ENCODE assay signal across 33 mouse cellular contexts in the genomic region with DNA sequence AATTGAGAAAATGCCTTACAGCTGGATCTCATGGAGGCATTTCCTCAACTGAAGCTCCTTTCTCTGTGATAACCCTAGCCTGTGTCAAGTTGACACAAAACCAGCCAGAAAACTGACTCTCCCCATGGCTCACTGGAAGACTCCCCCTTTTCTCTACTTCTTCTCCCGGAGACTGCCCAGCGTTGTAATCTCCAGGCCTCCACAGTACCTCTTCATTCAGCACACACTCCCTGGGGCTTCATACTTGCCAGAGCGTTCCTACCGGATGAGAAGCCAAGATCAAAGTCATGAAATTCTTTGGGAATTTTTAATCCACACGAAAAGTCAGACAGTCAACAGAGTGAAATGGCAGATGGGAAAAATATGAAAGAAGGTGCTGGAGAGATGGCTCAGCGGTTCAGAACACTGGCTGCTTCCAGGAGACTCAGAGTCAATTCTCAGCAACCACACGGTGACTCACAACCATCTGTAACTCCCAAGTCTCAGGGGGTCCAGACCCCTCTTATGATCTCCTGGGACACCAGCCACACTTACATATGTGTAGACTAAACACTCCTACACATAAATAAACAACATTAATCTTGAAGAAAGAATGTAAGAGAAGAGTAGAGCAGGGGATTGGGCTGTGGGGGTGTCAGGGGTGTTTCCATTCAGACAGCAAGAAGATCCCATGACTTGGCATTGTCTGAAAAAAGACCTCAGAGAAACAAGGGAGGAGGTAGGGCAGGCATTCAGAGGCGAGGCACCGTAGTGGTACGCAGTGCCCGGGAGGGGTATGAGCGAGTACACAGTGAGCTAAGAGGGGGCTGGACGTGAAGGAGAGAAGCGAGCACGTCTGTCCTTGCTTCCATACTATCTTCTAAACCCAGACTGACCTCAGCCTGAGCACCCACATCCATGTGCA. TPM values are rescaled to one million over a fixed set of nuclear protein-coding genes. Genes with fewer than 3 reads are reported as not detected.
A peak's percentile ranks its signal among the peaks of the same experiment; 100 is the strongest.
DNase-seq lines count a peak whose midpoint lies in the region; ATAC-seq and TF ChIP-seq lines count a peak whose summit lies in the region.
"Had no signal": no experiment of that assay in that cellular context is flagged by ENCODE, and none has a peak within 500 bp of the region (broad histone marks: within the 10 kb centered on the region; RNA-seq: fewer than 3 reads in every experiment).

No protein-coding gene starts in this region.

- no peak overlapping the region for H3K4me2 ChIP-seq in intestine, embryonic 15.5 days (replicated peaks)
- no peak overlapping the region for H3K4me2 ChIP-seq in intestine, postnatal 0 days (replicated peaks; ENCODE audit: low read depth)
- no peak overlapping the region for H3K4me2 ChIP-seq in lung, postnatal 0 days (replicated peaks; ENCODE audit: low read depth, low read length)
- H3K4me2 ChIP-seq: embryonic facial prominence, embryonic 15.5 days; forebrain, embryonic 12.5 days; heart, embryonic 11.5 days; hindbrain, embryonic 12.5 days; liver, embryonic 12.5 days; midbrain, embryonic 11.5 days; neural tube, embryonic 12.5 days had no signal

- H3K9ac ChIP-seq in intestine, embryonic 15.5 days = no peak overlapping the region
- H3K9ac ChIP-seq in intestine, postnatal 0 days (ENCODE audit: low read depth, low read length) = no peak overlapping the region
- no peak overlapping the region for H3K9ac ChIP-seq in lung, postnatal 0 days (replicated peaks; ENCODE audit: low read depth)
- H3K9ac ChIP-seq: embryonic facial prominence, embryonic 15.5 days; forebrain, embryonic 12.5 days; forebrain, postnatal 0 days; hindbrain, embryonic 12.5 days; liver, embryonic 12.5 days; liver, postnatal 0 days; neural tube, embryonic 12.5 days had no signal

- TF ChIP-seq CTCF in intestine, postnatal 0 days (IDR thresholded peaks at IDR 0.05; ENCODE audit: low read depth) = no peak
- no peak for TF ChIP-seq CTCF in lung, postnatal 0 days (IDR thresholded peaks at IDR 0.05)
- no peak for TF ChIP-seq CTCF in left cerebral cortex, adult 2 months (IDR thresholded peaks at IDR 0.05)

- H3K27ac ChIP-seq in intestine, embryonic 15.5 days = no peak overlapping the region
- H3K27ac ChIP-seq in intestine, postnatal 0 days (ENCODE audit: low read depth, low read length) = no peak overlapping the region
- no peak overlapping the region for H3K27ac ChIP-seq in lung, postnatal 0 days (ENCODE audit: low read length)
- no peak overlapping the region for H3K27ac ChIP-seq in left cerebral cortex, adult 2 months
- H3K27ac ChIP-seq: embryonic facial prominence, embryonic 15.5 days; forebrain, embryonic 12.5 days; hindbrain, embryonic 12.5 days; hindbrain, postnatal 0 days; layer of hippocampus, adult 2 months; liver, embryonic 12.5 days; neural tube, embryonic 12.5 days had no signal

- 67% methylated on average over 15 of the region's 15 CpGs for WGBS in intestine, embryonic 15.5 days
- 75% methylated on average over 15 of the region's 15 CpGs for WGBS in intestine, postnatal 0 days
- whole genome bisulfite sequencing in lung, postnatal 0 days = 73% methylated on average over 15 of the region's 15 CpGs

- intact Hi-C loops in left cerebral cortex, adult 2 months (cut with DNase I) = no loop called here

- DNase-seq in lung, postnatal 0 days (ENCODE audit: low spot score) = peak; percentile 56
- DNase-seq in lung, postnatal 36 days = no peak
- DNase-seq in NIH3T3 (ENCODE audit: low read depth) = peak; percentile 24
- DNase-seq in left cerebral cortex, adult 2 months (ENCODE audit: extremely low spot score in 1 of 2, low spot score in 2 of 2) = no peak
- DNase-seq in embryo, embryonic 10 days (ENCODE audit: low spot score) = no peak
- DNase-seq: adrenal gland, postnatal 10 days; cerebellum, adult 11 months; cerebellum, adult 9-10 months; cerebellum, postnatal 36 days; embryo, embryonic 11 days; forebrain, postnatal 0 days; gastrocnemius, postnatal 14 days; heart, postnatal 36 days; kidney, adult 11 months; kidney, postnatal 25 days; left cerebral cortex, postnatal 4 days; liver, postnatal 0 days; right cerebral cortex, adult 18-20 months; spleen, adult 18-20 months; thymus, adult 2 months; thymus, postnatal 36 days had no signal

- H3K36me3 ChIP-seq in intestine, embryonic 15.5 days = no peaks in the 10 kb centered on the region
- H3K36me3 ChIP-seq in intestine, postnatal 0 days (ENCODE audit: control insufficient read depth, insufficient read depth) = peaks cover 15% of the 10 kb centered on the region; the same call in 1 of the 2 replicates
- no peaks in the 10 kb centered on the region for H3K36me3 ChIP-seq in lung, postnatal 0 days (ENCODE audit: insufficient read depth, low read length)
- H3K36me3 ChIP-seq: forebrain, embryonic 12.5 days; hindbrain, embryonic 12.5 days had no signal

- H3K4me3 ChIP-seq in intestine, embryonic 15.5 days (replicated peaks) = no peak overlapping the region
- no peak overlapping the region for H3K4me3 ChIP-seq in intestine, postnatal 0 days (ENCODE audit: low read depth, low read length)
- no peak overlapping the region for H3K4me3 ChIP-seq in lung, postnatal 0 days (ENCODE audit: low read depth, low read length)
- no peak overlapping the region for H3K4me3 ChIP-seq in left cerebral cortex, adult 2 months
- H3K4me3 ChIP-seq: embryonic facial prominence, embryonic 15.5 days; forebrain, embryonic 12.5 days; hindbrain, embryonic 12.5 days; layer of hippocampus, adult 2 months; liver, embryonic 12.5 days; myocyte; neural tube, embryonic 12.5 days had no signal

- TF ChIP-seq EP300 in lung, postnatal 0 days (IDR thresholded peaks at IDR 0.05) = peak; percentile 43; the same call in 1 of the 2 replicates

- ATAC-seq in intestine, embryonic 15.5 days = peak; percentile 61
- no peak for ATAC-seq in intestine, postnatal 0 days
- ATAC-seq in lung, postnatal 0 days = peak; percentile 88
- ATAC-seq: forebrain, postnatal 0 days; hindbrain, postnatal 0 days; liver, embryonic 12.5 days; liver, postnatal 0 days had no signal

- no peaks in the 10 kb centered on the region for H3K27me3 ChIP-seq in intestine, embryonic 15.5 days (replicated peaks)
- no peaks in the 10 kb centered on the region for H3K27me3 ChIP-seq in intestine, postnatal 0 days (replicated peaks; ENCODE audit: control insufficient read depth, insufficient read depth, low read length)
- H3K27me3 ChIP-seq in lung, postnatal 0 days (replicated peaks; ENCODE audit: insufficient read depth, low read length) = no peaks in the 10 kb centered on the region
- H3K27me3 ChIP-seq: embryonic facial prominence, embryonic 15.5 days; forebrain, embryonic 12.5 days; hindbrain, embryonic 12.5 days; liver, embryonic 12.5 days; neural tube, embryonic 12.5 days had no signal

- no peaks in the 10 kb centered on the region for H3K9me3 ChIP-seq in intestine, embryonic 15.5 days
- no peaks in the 10 kb centered on the region for H3K9me3 ChIP-seq in intestine, postnatal 0 days (ENCODE audit: control insufficient read depth)
- H3K9me3 ChIP-seq in lung, postnatal 0 days (ENCODE audit: low read length) = no peaks in the 10 kb centered on the region
- H3K9me3 ChIP-seq: embryonic facial prominence, embryonic 15.5 days; forebrain, embryonic 12.5 days; hindbrain, embryonic 12.5 days; liver, embryonic 12.5 days; neural tube, embryonic 12.5 days had no signal

- 0 out of 2 replicates have a peak, but pooled peaks cover 9% of the 10 kb centered on the region for H3K4me1 ChIP-seq in intestine, embryonic 15.5 days (replicated peaks)
- H3K4me1 ChIP-seq in intestine, postnatal 0 days (replicated peaks; ENCODE audit: control insufficient read depth, insufficient read depth, low read length) = no peaks in the 10 kb centered on the region
- H3K4me1 ChIP-seq in lung, postnatal 0 days (ENCODE audit: insufficient read depth, low read depth, low read length) = no peaks in the 10 kb centered on the region
- H3K4me1 ChIP-seq: forebrain, embryonic 12.5 days; hindbrain, embryonic 12.5 days; neural tube, embryonic 12.5 days had no signal

RNA-seq across cellular contexts. Expression of a gene that starts 23.6 kb away (rescaled TPM):
- 132 and 135 TPM in 2 replicates for polyA plus RNA-seq in intestine, embryonic 15.5 days (2015; fragmentation: Nextera tagmentation; extraction: Ambion mirVana)
- 111 and 115 TPM in 2 replicates for polyA plus RNA-seq in intestine, postnatal 0 days (2015; fragmentation: Nextera tagmentation; extraction: Ambion mirVana)
- 94.1 and 104 TPM in 2 replicates for polyA plus RNA-seq in lung, postnatal 0 days (2015; fragmentation: Nextera tagmentation; extraction: Ambion mirVana)
- total RNA-seq in left cerebral cortex, adult 2 months (2021) = 10 to 100 TPM; 50.0 to 52.5 TPM

Comparison
In these comparisons a context has a peak if more than half of its experiments do, and no peak if none do; other contexts are left out.
1. DNase-seq: peak in lung, postnatal 0 days (single experiment) and NIH3T3 (single experiment); none in lung, postnatal 36 days (single experiment), left cerebral cortex, adult 2 months (0 of 2) and embryo, embryonic 10 days (single experiment).